Mouse (Mus musculus): ENCODE results near the gene Enkd1. TPM values are rescaled to one million over a fixed set of nuclear protein-coding genes. Genes with fewer than 3 reads are reported as not detected.

Enkd1 gene
- total and polyA plus RNA-seq, 3 experiments: 22.0 to 42.6 TPM; not detected in 1

DNA sequence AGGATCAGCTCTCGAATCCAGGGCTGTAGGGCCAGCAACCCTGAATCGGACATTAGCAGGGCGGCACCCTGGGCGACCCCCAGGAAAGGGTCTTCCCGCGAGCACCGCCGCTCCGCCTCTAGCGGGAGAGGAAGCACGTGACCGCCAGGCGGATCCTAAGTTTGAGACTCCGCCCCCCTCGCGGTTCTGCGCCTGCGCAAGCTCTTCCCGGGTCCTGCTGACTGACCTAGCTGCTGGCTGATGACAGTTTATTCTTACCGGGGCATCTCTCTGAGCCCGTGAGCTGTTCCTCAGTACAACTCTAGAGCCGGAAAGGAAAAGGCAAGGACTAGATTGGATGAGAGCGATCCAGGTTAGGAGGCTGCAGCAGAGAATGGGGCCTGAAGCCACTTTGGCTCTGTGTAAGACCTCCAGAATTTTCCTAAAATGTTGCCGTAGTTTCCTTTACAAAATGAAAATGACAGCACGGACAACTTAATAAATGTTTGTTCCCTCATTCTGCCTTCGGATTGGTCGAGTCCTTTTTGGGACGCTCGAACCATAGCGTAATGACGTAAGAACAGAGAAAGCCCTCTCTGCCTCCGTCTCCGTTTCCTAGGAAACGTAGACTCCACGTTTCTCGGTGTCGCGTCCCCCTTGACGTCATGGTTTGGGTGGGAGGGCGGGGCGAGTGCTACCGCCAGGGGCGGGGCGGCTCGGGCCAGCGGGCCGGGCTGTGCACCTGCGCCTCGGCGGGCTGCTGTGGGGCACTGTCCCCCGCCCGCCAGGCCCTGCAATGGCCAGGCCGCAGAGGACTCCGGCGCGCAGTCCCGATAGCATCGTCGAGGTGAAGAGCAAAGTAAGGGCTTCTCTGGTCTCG lies 6.8 kb downstream of the Enkd1 start, which contains the start of the genes Acd and Pard6a (continued):
- peak; percentile 38; the same call in 1 of the 2 replicates for TF ChIP-seq POLR2AphosphoS2 (IDR thresholded peaks at IDR 0.05; ENCODE audit: low read length)
- TF ChIP-seq NRF1 (IDR thresholded peaks at IDR 0.05; ENCODE audit: insufficient read depth, low read depth, low read length, poor library complexity, severe bottlenecking): peak; percentile 87
- no peak for TF ChIP-seq ZKSCAN1 (IDR thresholded peaks at IDR 0.05; ENCODE audit: low read depth, low read length)
- TF ChIP-seq SIN3A (IDR thresholded peaks at IDR 0.05; ENCODE audit: low read length): peak; percentile 86

DNA sequence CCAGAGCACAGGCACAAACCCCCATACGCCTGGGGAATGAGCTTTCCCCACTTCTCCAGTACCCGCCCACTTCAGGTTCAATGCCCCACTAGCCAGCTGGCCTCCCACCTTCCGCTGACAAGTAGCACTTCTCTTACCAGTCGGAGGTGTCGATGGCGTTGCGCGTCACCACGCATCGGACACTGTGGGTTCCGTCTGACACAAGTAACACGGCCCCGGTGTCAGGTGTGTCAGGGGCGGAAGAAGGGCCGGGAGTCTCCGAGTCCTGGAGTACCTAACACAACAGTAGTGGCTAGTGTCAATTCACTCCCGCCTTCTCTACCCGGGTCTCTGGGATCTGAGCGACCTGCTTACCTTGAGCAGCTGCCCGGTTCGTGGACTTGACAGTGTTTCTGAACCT lies 7.4 kb downstream of the Enkd1 start:
- H3K27me3 ChIP-seq (ENCODE audit: control insufficient read depth in 1 of 2, insufficient read depth in 2 of 2, low read length in 2 of 2): no peaks in the 10 kb centered on the region
- peaks cover 3% of the 10 kb centered on the region; the same call in 1 of the 2 replicates for H3K79me2 ChIP-seq (ENCODE audit: control insufficient read depth, insufficient read depth, low read length, poor library complexity)
- H3K9ac ChIP-seq (ENCODE audit: control insufficient read depth, low read depth, low read length, poor library complexity, severe bottlenecking): peak overlapping the region; percentile 92
- TF ChIP-seq SMC3 (IDR thresholded peaks at IDR 0.05; ENCODE audit: low read depth, low read length): peak; percentile 5; the same call in 1 of the 2 replicates
- TF ChIP-seq CHD2 (IDR thresholded peaks at IDR 0.05; ENCODE audit: low read length): no peak
- TF ChIP-seq MYC (IDR thresholded peaks at IDR 0.05; ENCODE audit: low read depth, low read length): no peak
- no peak; the same call in 1 of the 2 replicates for TF ChIP-seq SIN3A (IDR thresholded peaks at IDR 0.05; ENCODE audit: low read length)
- no peak for TF ChIP-seq MAFK (IDR thresholded peaks at IDR 0.05; ENCODE audit: borderline replicate concordance, low read depth, low read length)
- TF ChIP-seq MAZ (IDR thresholded peaks at IDR 0.05; ENCODE audit: low read depth, low read length): no peak
- H3K4me1 ChIP-seq (ENCODE audit: control insufficient read depth in 1 of 2, insufficient read depth in 2 of 2, low read length in 2 of 2): peaks cover 0 to 6% of the 10 kb centered on the region in 2 experiments; a peak in 3 of 4 replicates
- H3K4me3 ChIP-seq (ENCODE audit: control insufficient read depth in 1 of 2, insufficient read depth in 1 of 2, low read depth in 2 of 2, low read length in 2 of 2): peak overlapping the region; percentile 80 to 95
- H3K9me3 ChIP-seq (replicated peaks; ENCODE audit: insufficient read depth, low read length): no peaks in the 10 kb centered on the region
- peak; percentile 81 for DNase-seq (ENCODE audit: low read depth, low spot score)
- no peaks in the 10 kb centered on the region; a peak in 2 of 4 replicates for H3K36me3 ChIP-seq (ENCODE audit: control insufficient read depth in 1 of 2, insufficient read depth in 2 of 2, low read length in 2 of 2)
- peak overlapping the region; percentile 95 for H3K27ac ChIP-seq (ENCODE audit: control insufficient read depth, low read depth, low read length)

DNA sequence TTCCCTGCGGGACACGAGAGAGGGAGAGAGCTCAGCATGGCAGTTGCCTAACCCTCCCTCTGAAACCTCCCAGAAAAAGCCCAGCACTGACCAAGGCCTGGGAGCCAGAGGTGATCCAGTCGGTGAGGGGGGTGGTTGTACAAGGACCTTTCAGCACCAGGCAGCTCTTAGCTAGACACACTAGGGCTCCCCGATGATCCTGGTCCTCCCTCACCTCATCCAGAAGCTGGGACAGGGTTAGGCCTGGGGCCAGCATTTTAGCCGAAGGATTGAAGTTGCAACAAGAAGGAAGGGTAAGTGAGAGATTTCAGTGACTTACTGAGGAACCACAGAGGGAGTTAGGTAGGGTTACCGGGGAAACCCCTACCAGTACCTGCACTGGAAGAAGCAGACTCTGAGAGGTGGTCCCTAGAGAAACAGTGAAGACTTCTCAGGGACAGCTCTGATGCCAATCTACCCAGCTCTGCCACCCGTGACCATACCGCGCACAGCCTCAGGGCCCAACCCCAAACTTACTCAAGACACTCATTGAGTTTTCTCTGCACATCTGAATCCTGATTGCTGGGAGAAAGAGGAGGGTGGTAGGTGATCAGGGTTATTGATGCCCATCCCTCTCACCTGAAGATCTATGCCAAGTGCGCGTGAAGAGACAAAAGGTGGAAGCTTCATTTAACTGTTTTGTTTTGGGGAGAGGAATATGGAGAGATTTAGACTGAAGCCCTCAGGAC lies 8.4 kb downstream of the Enkd1 start:
- no peaks in the 10 kb centered on the region for H3K9me3 ChIP-seq (replicated peaks; ENCODE audit: insufficient read depth, low read length)
- no peak overlapping the region for H3K27ac ChIP-seq (ENCODE audit: control insufficient read depth, low read depth, low read length)
- TF ChIP-seq POLR2AphosphoS5 (IDR thresholded peaks at IDR 0.05; ENCODE audit: borderline replicate concordance, low read depth, low read length) (no peak), EP300 (IDR thresholded peaks at IDR 0.05; ENCODE audit: low read depth in 1 of 2, low read length in 2 of 2) (no peak), ZKSCAN1 (IDR thresholded peaks at IDR 0.05; ENCODE audit: low read depth, low read length) (no peak), MEF2A (IDR thresholded peaks at IDR 0.05; ENCODE audit: extremely low read depth, insufficient replicate concordance, low read depth, low read length, poor library complexity, severe bottlenecking) (no peak), NELFE (IDR thresholded peaks at IDR 0.05; ENCODE audit: low read depth, low read length) (no peak), HCFC1 (IDR thresholded peaks at IDR 0.05; ENCODE audit: low read depth, low read length) (no peak), NRF1 (IDR thresholded peaks at IDR 0.05; ENCODE audit: insufficient read depth, low read depth, low read length, poor library complexity, severe bottlenecking) (no peak), GABPA (IDR thresholded peaks at IDR 0.05; ENCODE audit: low read depth, low read length) (no peak), E2F4 (IDR thresholded peaks at IDR 0.05; ENCODE audit: borderline replicate concordance, low read depth, low read length) (no peak), TAL1 (IDR thresholded peaks at IDR 0.05; ENCODE audit: low read length) (no peak), MAZ (IDR thresholded peaks at IDR 0.05; ENCODE audit: low read depth, low read length) (no peak)
- peaks cover 0 to 6% of the 10 kb centered on the region in 2 experiments; a peak in 3 of 4 replicates for H3K4me1 ChIP-seq (ENCODE audit: control insufficient read depth in 1 of 2, insufficient read depth in 2 of 2, low read length in 2 of 2)
- peak overlapping the region; percentile 92 for H3K9ac ChIP-seq (ENCODE audit: control insufficient read depth, low read depth, low read length, poor library complexity, severe bottlenecking)
- DNase-seq (ENCODE audit: low read depth, low spot score): no peak
- H3K4me3 ChIP-seq (ENCODE audit: control insufficient read depth in 1 of 2, insufficient read depth in 1 of 2, low read depth in 2 of 2, low read length in 2 of 2): no peak overlapping the region; a peak in 1 of 4 replicates
- no peaks in the 10 kb centered on the region for H3K27me3 ChIP-seq (ENCODE audit: control insufficient read depth in 1 of 2, insufficient read depth in 2 of 2, low read length in 2 of 2)
- no peaks in the 10 kb centered on the region; a peak in 3 of 4 replicates for H3K36me3 ChIP-seq (ENCODE audit: control insufficient read depth in 1 of 2, insufficient read depth in 2 of 2, low read length in 2 of 2)
- peaks cover 3% of the 10 kb centered on the region; the same call in 1 of the 2 replicates for H3K79me2 ChIP-seq (ENCODE audit: control insufficient read depth, insufficient read depth, low read length, poor library complexity)

All from MEL (cell line).